Mouse (Mus musculus) liver, adult 2 months (tissue): ENCODE data around the gene Pi4k2a. TPM values are rescaled to one million over a fixed set of nuclear protein-coding genes. Genes with fewer than 3 reads are reported as not detected.

ENCODE experiments used
- DNase-seq: peaks from one replicate; pipeline ENCODE4 v3.0.0-alpha.2; 2011; ENCODE audit warnings: low read depth, low spot score; ENCODE audit errors: extremely low read depth
- H3K27ac ChIP-seq: fragments of 200-500 bp; replicated peaks from 2 replicates; pipeline ENCODE4 v1.5.1; 2012; ENCODE audit warnings: low read depth, mild to moderate bottlenecking, control low read depth, inconsistent platforms, low read length; ENCODE audit not compliant: insufficient read depth
- H3K27me3 ChIP-seq: fragments of 200-500 bp; 2 replicates; pipeline ENCODE4 v1.6.1; 2012; ENCODE audit warnings: mild to moderate bottlenecking, moderate library complexity, low read length, inconsistent platforms; ENCODE audit not compliant: control insufficient read depth, insufficient read depth
- H3K36me3 ChIP-seq: fragments of 200-500 bp; 2 replicates; pipeline ENCODE4 v1.6.1; 2012; ENCODE audit warnings: low read length, inconsistent platforms; ENCODE audit not compliant: control insufficient read depth, insufficient read depth
- H3K4me1 ChIP-seq: fragments of 200-500 bp; 2 replicates; pipeline ENCODE4 v1.6.1; 2011; ENCODE audit warnings: low read length; ENCODE audit not compliant: control insufficient read depth, insufficient read depth
- H3K4me3 ChIP-seq: fragments of 200-500 bp; 2 replicates; pipeline ENCODE4 v1.5.1; 2011; ENCODE audit warnings: low read depth, mild to moderate bottlenecking, control low read depth, low read length, moderate library complexity; ENCODE audit not compliant: insufficient read depth
- H3K79me2 ChIP-seq: fragments of 200-500 bp; 2 replicates; pipeline ENCODE4 v1.6.1; 2012; ENCODE audit warnings: inconsistent platforms, mild to moderate bottlenecking, low read length, moderate library complexity; ENCODE audit not compliant: control insufficient read depth, insufficient read depth
- H3K9ac ChIP-seq: fragments of 200-500 bp; 2 replicates; pipeline ENCODE4 v1.6.1; 2012; ENCODE audit warnings: low read depth, mild to moderate bottlenecking, control low read depth, inconsistent platforms, low read length
- CTCF ChIP-seq: fragments of 200-500 bp; IDR thresholded peaks from 2 replicates; pipeline ENCODE4 v1.5.1; 2011; ENCODE audit warnings: low read depth, low read length, control low read depth
- POLR2A ChIP-seq: fragments of 200-500 bp; IDR thresholded peaks from 2 replicates; pipeline ENCODE4 v1.6.1; 2011; ENCODE audit warnings: low read length, control low read depth; ENCODE audit not compliant: insufficient read depth; ENCODE audit errors: extremely low read depth
- WGBS: fragments of 180-500 bp; shearing (Covaris S2); methylation state at CpG from one replicate; pipeline ENCODE4 v1.1.7; 2018; 5-methylcytosine and 5-hydroxymethylcytosine counted together
- polyA plus RNA-seq: library from polyadenylated mRNA; depleted of rRNA; stranded (reverse); fragments of >200 nt; gene quantifications from 2 replicates; pipeline ENCODE4 v1.2.3, GENCODE M21; 2012
- total RNA-seq: library from RNA; depleted of rRNA; stranded (reverse); fragments of >200 nt; gene quantifications from 2 replicates; pipeline ENCODE4 v1.2.3, GENCODE M21; 2014

Pi4k2a gene
- total and polyA plus RNA-seq, 2 experiments: 20.2 to 43.3 TPM

GRCm38 (mm10) chr19:42151990-42152389 is 61.7 kb downstream of the Pi4k2a start:
- H3K36me3 ChIP-seq: no peaks in the 10 kb centered on the region
- peak; percentile 80 for DNase-seq
- no peak for TF ChIP-seq POLR2A
- TF ChIP-seq CTCF: peak; percentile 90
- H3K27me3 ChIP-seq: no peaks in the 10 kb centered on the region
- no peaks in the 10 kb centered on the region for H3K79me2 ChIP-seq
- no peak overlapping the region for H3K9ac ChIP-seq
- no peak overlapping the region for H3K4me3 ChIP-seq
- 7% methylated on average over 6 of the region's 6 CpGs for WGBS
- peaks cover 28% of the 10 kb centered on the region for H3K4me1 ChIP-seq
- H3K27ac ChIP-seq: no peak overlapping the region

GRCm38 (mm10) chr19:42157493-42158237 is 67.4 kb downstream of the Pi4k2a start:
- no peak for DNase-seq
- Histone ChIP-seq H3K4me1 (no peaks in the 10 kb centered on the region), H3K27ac (no peak overlapping the region), H3K4me3 (no peak overlapping the region), H3K9ac (no peak overlapping the region), H3K36me3 (no peaks in the 10 kb centered on the region), H3K79me2 (no peaks in the 10 kb centered on the region), H3K27me3 (no peaks in the 10 kb centered on the region)
- TF ChIP-seq CTCF: no peak
- no peak for TF ChIP-seq POLR2A
- WGBS: 64% methylated on average over 12 of the region's 12 CpGs

- TF ChIP-seq POLR2A (no peak), CTCF (no peak)
- WGBS: 30% methylated on average over 13 of the region's 13 CpGs
- no peaks in the 10 kb centered on the region for H3K36me3 ChIP-seq
- H3K27me3 ChIP-seq: no peaks in the 10 kb centered on the region
- H3K4me1 ChIP-seq: no peaks in the 10 kb centered on the region
- H3K27ac ChIP-seq: no peak overlapping the region
- no peak for DNase-seq
- H3K79me2 ChIP-seq: no peaks in the 10 kb centered on the region
- no peak overlapping the region for H3K4me3 ChIP-seq
- H3K9ac ChIP-seq: no peak overlapping the region
Observed at GRCm38 (mm10) chr19:42158246-42159017, 68.2 kb downstream of the Pi4k2a start.

GRCm38 (mm10) chr19:42163764-42164163 is 73.5 kb downstream of the Pi4k2a start, which contains the start of gene Zfyve27:
Zfyve27 (plus strand) TSS chr19:42163951.
- H3K79me2 ChIP-seq: no peaks in the 10 kb centered on the region
- no peak for DNase-seq
- 54% methylated on average over 5 of the region's 5 CpGs for WGBS
- no peaks in the 10 kb centered on the region for H3K36me3 ChIP-seq
- H3K4me3 ChIP-seq: no peak within 1 kb of the TSS
- H3K9ac ChIP-seq: no peak within 1 kb of the TSS
- no peaks in the 10 kb centered on the region for H3K27me3 ChIP-seq
- no peak for TF ChIP-seq CTCF
- no peak for TF ChIP-seq POLR2A
- no peaks in the 10 kb centered on the region for H3K4me1 ChIP-seq
- no peak within 1 kb of the TSS for H3K27ac ChIP-seq

- no peaks in the 10 kb centered on the region for H3K4me1 ChIP-seq
- H3K4me3 ChIP-seq: no peak overlapping the region
- no peaks in the 10 kb centered on the region for H3K36me3 ChIP-seq
- H3K27me3 ChIP-seq: no peaks in the 10 kb centered on the region
- WGBS: 65% methylated on average over 7 of the region's 7 CpGs
- H3K9ac ChIP-seq: no peak overlapping the region
- TF ChIP-seq CTCF: no peak
- no peak for TF ChIP-seq POLR2A
- H3K27ac ChIP-seq: no peak overlapping the region
- no peaks in the 10 kb centered on the region for H3K79me2 ChIP-seq
- DNase-seq: no peak
Observed at GRCm38 (mm10) chr19:42164188-42164587, 73.9 kb downstream of the Pi4k2a start.
